Mouse (Mus musculus) testis, adult 2 months (tissue): ENCODE results near the gene Duoxa1.

Source experiments
- CTCF ChIP-seq: fragments of 200-500 bp; IDR thresholded peaks from 2 replicates; pipeline ENCODE4 v1.5.1; 2012; ENCODE audit warnings: low read depth, mild to moderate bottlenecking, inconsistent platforms, low read length, moderate library complexity; ENCODE audit not compliant: control insufficient read depth, insufficient read depth, insufficient replicate concordance
- POLR2A ChIP-seq: fragments of 200-500 bp; IDR thresholded peaks from 2 replicates; pipeline ENCODE4 v1.6.1; 2012; ENCODE audit warnings: low read depth, mild to moderate bottlenecking, inconsistent platforms, low read length, moderate library complexity; ENCODE audit not compliant: control insufficient read depth

DNA sequence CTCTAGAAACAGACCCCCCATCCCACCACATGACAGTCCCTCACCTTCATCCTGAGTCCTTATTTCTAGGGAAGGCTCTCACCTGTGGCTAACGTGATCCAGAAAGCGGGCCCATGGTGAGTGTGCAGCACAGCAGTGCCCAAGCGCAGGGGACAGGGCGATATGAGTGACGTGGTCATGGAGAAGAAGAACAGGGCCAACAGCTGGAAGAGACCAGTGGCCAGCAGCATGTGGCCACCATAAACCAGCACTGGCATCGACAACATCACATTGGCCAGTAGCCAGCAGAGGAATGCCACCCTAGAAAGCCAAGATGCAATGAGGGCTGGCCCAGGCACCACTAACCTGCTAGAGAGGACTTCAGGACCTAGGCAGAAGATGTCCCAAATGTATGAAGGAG, 9.0 kb downstream of the Duoxa1 start:
- no peak for TF ChIP-seq POLR2A
- TF ChIP-seq CTCF, result no peak
